Mouse (Mus musculus) lung, embryonic 15.5 days (tissue): ENCODE results near the gene Fam131b. TPM values are rescaled to one million over a fixed set of nuclear protein-coding genes. Genes with fewer than 3 reads are reported as not detected.

ENCODE experiments used
- ATAC-seq: fragments of 200-750 bp; cut with Nextera tagmentation; 2 replicates; pipeline ENCODE4 v1.8.0; 2017; ENCODE audit warnings: moderate number of reproducible peaks, borderline replicate concordance; ENCODE audit not compliant: low FRiP score, low TSS enrichment; ENCODE audit errors: extremely low read depth
- H3K27ac ChIP-seq: fragments of 300-500 bp; sonication (generic); 2 replicates; pipeline ENCODE4 v1.5.1; 2015; ENCODE audit warnings: moderate library complexity, mild to moderate bottlenecking, inconsistent platforms
- H3K27me3 ChIP-seq: fragments of 300-500 bp; sonication (generic); 2 replicates; pipeline ENCODE4 v1.6.1; 2015; ENCODE audit warnings: inconsistent platforms
- H3K36me3 ChIP-seq: fragments of 300-500 bp; sonication (generic); 2 replicates; pipeline ENCODE4 v1.6.1; 2015; ENCODE audit warnings: inconsistent platforms
- H3K4me1 ChIP-seq: fragments of 300-500 bp; sonication (generic); 2 replicates; pipeline ENCODE4 v1.6.1; 2015; ENCODE audit warnings: inconsistent platforms
- H3K4me2 ChIP-seq: fragments of 300-500 bp; sonication (generic); 2 replicates; pipeline ENCODE4 v1.6.1; 2015; ENCODE audit warnings: inconsistent platforms, mild to moderate bottlenecking, moderate library complexity
- H3K4me3 ChIP-seq: fragments of 300-500 bp; sonication (generic); 2 replicates; pipeline ENCODE4 v1.5.1; 2015; ENCODE audit warnings: mild to moderate bottlenecking, inconsistent platforms
- H3K9ac ChIP-seq: fragments of 300-500 bp; sonication (generic); 2 replicates; pipeline ENCODE4 v1.6.1; 2015; ENCODE audit warnings: inconsistent platforms
- H3K9me3 ChIP-seq: fragments of 300-500 bp; sonication (generic); 2 replicates; pipeline ENCODE4 v1.6.1; 2016; ENCODE audit warnings: inconsistent platforms
- WGBS: fragments of 180-500 bp; shearing (Covaris S2); methylation state at CpG from one replicate; pipeline ENCODE4 v1.1.7; 2015; 5-methylcytosine and 5-hydroxymethylcytosine counted together
- polyA plus RNA-seq: library from polyadenylated mRNA; unstranded; fragments of >200 nt; fragmentation: Nextera tagmentation; extraction: Ambion mirVana; gene quantifications from 2 replicates; pipeline ENCODE4 v1.2.1, GENCODE M21; 2015

The Fam131b gene
- polyA plus RNA-seq, 1 experiment from 2014 or later, result 0.14 TPM

DNA sequence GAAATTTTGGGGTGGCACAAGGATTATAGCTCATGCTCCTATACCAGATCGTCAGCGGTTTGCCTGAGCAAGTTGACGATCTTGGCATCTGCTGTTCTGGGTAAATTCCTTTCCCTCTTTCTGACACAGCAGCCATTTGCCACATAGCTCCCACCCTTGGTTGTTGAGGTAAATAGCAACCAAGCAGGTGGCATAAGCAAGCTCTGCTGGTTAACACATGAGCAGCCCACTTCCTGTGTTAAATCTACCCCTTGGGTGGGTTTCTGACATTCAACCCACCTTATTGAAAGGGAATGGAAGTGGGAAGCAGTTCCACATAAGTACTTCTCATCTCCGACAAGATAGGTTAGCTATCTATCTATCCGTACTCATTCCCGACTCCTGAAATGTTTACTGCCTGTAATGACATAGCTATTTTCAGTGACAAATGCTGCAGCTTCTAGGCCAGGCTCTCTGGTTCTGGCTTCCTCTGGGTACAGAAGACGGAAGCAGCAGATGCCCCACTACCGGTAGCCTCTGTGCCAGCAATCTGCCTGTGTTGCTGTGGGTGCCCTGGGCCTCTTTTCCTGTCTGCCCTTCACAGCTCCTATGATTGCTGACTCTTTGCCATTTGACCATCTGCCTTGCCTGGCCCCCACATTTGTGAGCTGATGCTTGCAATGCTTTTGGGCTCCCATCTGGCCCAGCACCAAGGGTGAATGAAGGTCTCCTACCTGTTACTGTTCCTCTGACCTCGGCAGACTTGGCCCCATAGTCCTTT lies 19.1 kb upstream of the Fam131b start:
- no peak for ATAC-seq
- WGBS, result 73% methylated on average over 9 of the region's 9 CpGs
- H3K4me2 ChIP-seq, result no peak overlapping the region

DNA sequence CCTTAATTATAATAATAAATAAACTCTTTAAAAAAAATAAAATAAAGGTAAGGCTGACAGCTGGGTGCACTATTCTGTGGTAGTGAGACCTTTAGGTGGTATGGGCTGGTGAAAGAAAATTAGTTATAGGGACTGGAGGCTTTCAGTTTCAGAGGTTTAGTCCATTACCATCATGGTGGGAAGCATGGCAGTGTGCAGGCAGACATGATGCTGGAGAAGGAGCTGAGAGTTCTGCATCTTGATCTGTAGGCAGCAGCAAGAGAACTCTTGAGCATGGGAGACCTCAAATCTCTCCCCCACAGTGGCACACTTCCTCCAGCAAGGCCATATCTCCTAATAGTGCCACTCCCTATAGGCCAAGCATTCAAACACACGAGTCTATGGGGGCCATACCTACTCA lies 17.7 kb upstream of the Fam131b start:
- H3K36me3 ChIP-seq, result no peaks in the 10 kb centered on the region
- 65% methylated on average over 1 of the region's 1 CpGs for WGBS
- H3K9me3 ChIP-seq, result no peaks in the 10 kb centered on the region
- H3K4me2 ChIP-seq, result no peak overlapping the region
- no peak overlapping the region for H3K4me3 ChIP-seq
- H3K4me1 ChIP-seq, result no peaks in the 10 kb centered on the region
- H3K9ac ChIP-seq, result no peak overlapping the region
- no peak for ATAC-seq
- no peaks in the 10 kb centered on the region for H3K27me3 ChIP-seq
- H3K27ac ChIP-seq, result no peak overlapping the region

More for the DNA sequence above, 19.1 kb upstream of the Fam131b start:
- no peak overlapping the region for H3K9ac ChIP-seq
- no peaks in the 10 kb centered on the region for H3K27me3 ChIP-seq
- no peak overlapping the region for H3K27ac ChIP-seq
- H3K9me3 ChIP-seq, result no peaks in the 10 kb centered on the region
- H3K36me3 ChIP-seq, result no peaks in the 10 kb centered on the region
- no peak overlapping the region for H3K4me3 ChIP-seq
- peaks cover 5% of the 10 kb centered on the region; the same call in 1 of the 2 replicates for H3K4me1 ChIP-seq

DNA sequence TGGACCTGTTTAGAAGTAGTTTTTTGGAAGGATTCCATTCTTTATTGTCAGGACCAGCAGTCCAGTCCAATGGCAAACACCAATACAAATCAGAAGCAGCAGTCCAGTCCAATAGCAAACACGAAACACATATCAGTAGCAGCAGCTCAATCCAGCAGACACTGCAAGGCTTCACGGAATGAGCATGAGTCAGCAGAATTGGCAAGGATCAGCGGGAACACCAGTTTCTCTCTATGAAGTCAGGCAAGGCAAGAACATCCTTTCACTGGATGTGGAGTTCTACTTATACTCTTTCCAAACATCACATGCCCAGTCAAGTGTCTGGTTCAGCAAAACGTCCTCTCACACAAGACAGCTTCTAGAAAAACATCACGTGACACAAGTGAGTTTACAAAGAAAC lies 15.5 kb upstream of the Fam131b start:
- Histone ChIP-seq H3K4me3 (no peak overlapping the region), H3K9me3 (no peaks in the 10 kb centered on the region), H3K27ac (no peak overlapping the region), H3K4me2 (no peak overlapping the region), H3K27me3 (no peaks in the 10 kb centered on the region), H3K4me1 (no peaks in the 10 kb centered on the region), H3K36me3 (no peaks in the 10 kb centered on the region), H3K9ac (no peak overlapping the region)
- no peak for ATAC-seq
- WGBS, result 59% methylated on average over 5 of the region's 5 CpGs

DNA sequence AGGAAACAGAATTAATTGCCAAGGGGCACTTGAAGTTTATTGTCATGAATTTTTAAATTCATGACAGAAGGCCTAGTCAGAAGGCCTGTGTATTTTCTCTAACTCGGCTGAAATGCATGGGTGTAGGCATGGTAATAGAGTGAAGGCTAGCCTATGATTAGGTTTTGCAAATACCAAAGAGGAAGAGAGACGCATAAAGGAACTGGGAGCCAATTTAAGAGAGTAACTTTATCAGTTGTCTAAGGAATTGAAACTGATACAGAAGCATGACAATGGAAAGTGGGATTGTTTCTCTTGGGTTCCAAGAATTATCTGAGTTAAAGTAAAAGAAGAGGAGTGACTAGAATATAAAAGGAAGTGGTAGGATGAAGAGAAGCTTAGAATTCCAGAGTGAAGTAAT lies 14.7 kb upstream of the Fam131b start:
- H3K4me1 ChIP-seq, result no peaks in the 10 kb centered on the region
- H3K27ac ChIP-seq, result no peak overlapping the region
- no peak overlapping the region for H3K4me3 ChIP-seq
- no peaks in the 10 kb centered on the region for H3K36me3 ChIP-seq
- ATAC-seq, result no peak
- H3K9me3 ChIP-seq, result no peaks in the 10 kb centered on the region
- WGBS, result 85% methylated on average over 2 of the region's 2 CpGs
- H3K4me2 ChIP-seq, result no peak overlapping the region
- no peak overlapping the region for H3K9ac ChIP-seq
- no peaks in the 10 kb centered on the region for H3K27me3 ChIP-seq

DNA sequence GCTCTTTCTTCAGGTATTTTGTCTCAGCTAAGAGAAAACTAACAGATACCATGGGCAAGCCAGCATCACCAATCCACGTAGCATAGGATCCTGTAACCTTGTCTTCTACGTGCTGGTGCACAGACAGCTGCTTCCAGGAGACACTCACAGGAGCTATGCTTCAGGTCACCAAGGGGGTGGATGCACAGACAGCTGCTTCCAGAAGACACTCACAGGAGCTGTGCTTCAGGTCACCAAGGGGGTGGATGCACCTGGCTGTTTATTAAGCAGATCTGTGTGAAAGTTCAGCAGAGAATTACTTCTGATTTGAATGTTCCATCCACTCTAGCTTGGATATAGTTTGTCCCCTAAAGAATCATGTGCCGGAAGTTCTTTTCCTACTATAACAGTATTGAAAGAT lies 6.5 kb upstream of the Fam131b start:
- H3K4me1 ChIP-seq, result no peaks in the 10 kb centered on the region
- no peak overlapping the region for H3K27ac ChIP-seq
- WGBS, result 86% methylated on average over 3 of the region's 3 CpGs
- H3K9me3 ChIP-seq, result no peaks in the 10 kb centered on the region
- ATAC-seq, result no peak
- H3K4me2 ChIP-seq, result no peak overlapping the region
- H3K27me3 ChIP-seq, result no peaks in the 10 kb centered on the region
- no peak overlapping the region for H3K4me3 ChIP-seq
- H3K9ac ChIP-seq, result no peak overlapping the region
- no peaks in the 10 kb centered on the region for H3K36me3 ChIP-seq

DNA sequence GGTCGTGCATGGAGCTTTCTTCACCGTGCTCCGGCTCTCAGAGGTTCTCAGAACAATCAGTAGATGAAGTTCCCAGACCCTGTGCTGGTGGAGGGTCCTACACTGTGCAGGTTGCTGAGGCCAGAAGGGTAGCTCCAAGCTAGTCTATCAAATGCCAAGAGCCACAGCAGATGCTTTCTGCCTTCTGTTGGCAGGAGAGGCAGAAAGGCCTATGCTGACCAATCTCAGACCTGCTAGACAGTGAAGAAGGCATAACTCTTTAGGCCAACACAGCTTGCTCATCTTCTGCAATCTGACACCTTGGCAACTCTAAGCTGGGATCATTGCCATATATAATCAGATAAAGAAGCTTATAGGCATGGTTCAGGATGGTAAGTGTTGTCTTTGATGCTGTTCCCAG lies 5.8 kb upstream of the Fam131b start:
- Histone ChIP-seq H3K9me3 (no peaks in the 10 kb centered on the region), H3K4me2 (no peak overlapping the region), H3K4me3 (no peak overlapping the region), H3K27ac (no peak overlapping the region), H3K4me1 (no peaks in the 10 kb centered on the region), H3K36me3 (no peaks in the 10 kb centered on the region), H3K27me3 (peaks cover 2% of the 10 kb centered on the region; the same call in 1 of the 2 replicates), H3K9ac (no peak overlapping the region)
- 83% methylated on average over 3 of the region's 3 CpGs for whole genome bisulfite sequencing
- ATAC-seq, result no peak

DNA sequence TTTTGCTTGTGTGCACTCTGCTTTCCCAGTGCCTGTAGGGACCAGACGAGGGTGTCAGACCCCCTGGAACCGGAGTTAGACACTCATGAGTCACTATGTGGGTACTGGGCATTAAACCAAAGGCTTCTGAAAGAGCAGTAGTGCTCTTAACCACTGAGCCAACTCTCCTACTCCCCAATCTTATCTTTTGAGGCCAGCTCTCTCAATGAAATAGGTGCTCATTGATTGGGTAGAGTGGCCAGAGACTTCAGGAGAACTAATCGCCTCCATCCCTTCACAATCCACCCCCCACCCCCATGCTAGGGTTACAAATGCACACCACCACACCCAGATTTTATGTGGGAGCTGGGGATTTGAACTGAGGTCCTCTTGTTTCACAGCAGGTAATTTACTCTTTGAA lies 4.3 kb upstream of the Fam131b start:
- H3K9ac ChIP-seq, result no peak overlapping the region
- no peaks in the 10 kb centered on the region for H3K9me3 ChIP-seq
- H3K27me3 ChIP-seq, result peaks cover 17% of the 10 kb centered on the region
- H3K36me3 ChIP-seq, result no peaks in the 10 kb centered on the region
- H3K4me2 ChIP-seq, result no peak overlapping the region
- WGBS, result 63% methylated on average over 3 of the region's 3 CpGs
- no peak overlapping the region for H3K4me3 ChIP-seq
- H3K4me1 ChIP-seq, result peaks cover 12% of the 10 kb centered on the region
- H3K27ac ChIP-seq, result no peak overlapping the region
- no peak for ATAC-seq

DNA sequence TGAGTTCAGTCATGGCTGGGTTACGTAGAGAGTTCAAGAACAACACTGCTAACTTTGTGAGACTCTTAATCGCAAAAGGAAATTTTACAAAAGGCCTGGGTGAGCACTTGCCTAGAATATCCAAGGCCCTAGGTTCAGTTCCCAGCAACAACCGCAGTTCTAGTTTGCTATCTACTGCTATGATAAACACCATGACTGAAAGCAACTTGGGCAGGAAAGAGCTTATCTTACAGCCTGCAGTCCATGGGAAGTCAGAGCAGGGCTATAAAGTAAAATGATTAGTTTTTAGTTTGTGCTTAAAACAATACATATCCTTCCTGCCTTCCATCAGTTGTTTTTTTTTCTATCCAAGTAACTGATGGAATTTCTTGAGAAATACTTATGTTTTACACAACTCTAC lies 2.1 kb upstream of the Fam131b start:
- H3K4me2 ChIP-seq, result no peak overlapping the region
- 83% methylated on average over 3 of the region's 3 CpGs for WGBS
- peaks cover 17% of the 10 kb centered on the region for H3K4me1 ChIP-seq
- no peaks in the 10 kb centered on the region for H3K36me3 ChIP-seq
- H3K27ac ChIP-seq, result no peak overlapping the region
- H3K4me3 ChIP-seq, result no peak overlapping the region
- H3K9ac ChIP-seq, result no peak overlapping the region
- H3K27me3 ChIP-seq, result peaks cover 39% of the 10 kb centered on the region
- ATAC-seq, result no peak
- no peaks in the 10 kb centered on the region for H3K9me3 ChIP-seq

DNA sequence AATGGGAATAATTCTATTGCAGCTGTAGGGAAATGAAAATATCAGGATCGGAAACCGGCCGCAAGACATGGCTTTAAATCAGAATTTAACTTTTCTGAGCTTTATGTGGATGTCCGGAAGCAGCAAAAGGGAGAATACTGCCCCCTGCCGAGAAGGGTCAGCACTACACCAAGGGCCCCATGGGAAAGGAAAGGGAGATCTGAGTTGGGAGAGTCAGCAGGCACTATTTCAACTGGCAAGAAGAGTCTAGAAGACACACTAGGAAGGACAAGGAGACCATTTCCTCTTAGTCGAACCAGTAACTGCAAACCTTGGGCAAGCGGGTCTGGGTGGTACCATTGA lies 796 bp upstream of the Fam131b start:
- Histone ChIP-seq H3K27me3 (peaks cover 40% of the 10 kb centered on the region), H3K4me2 (peak overlapping the region; percentile 100), H3K4me1 (peaks cover 17% of the 10 kb centered on the region), H3K36me3 (no peaks in the 10 kb centered on the region), H3K27ac (no peak overlapping the region), H3K9me3 (no peaks in the 10 kb centered on the region), H3K4me3 (peak overlapping the region; percentile 64), H3K9ac (peak overlapping the region; percentile 29; the same call in 1 of the 2 replicates)
- WGBS, result 3% methylated on average over 7 of the region's 7 CpGs
- ATAC-seq, result peak; percentile 29; the same call in 1 of the 2 replicates

DNA sequence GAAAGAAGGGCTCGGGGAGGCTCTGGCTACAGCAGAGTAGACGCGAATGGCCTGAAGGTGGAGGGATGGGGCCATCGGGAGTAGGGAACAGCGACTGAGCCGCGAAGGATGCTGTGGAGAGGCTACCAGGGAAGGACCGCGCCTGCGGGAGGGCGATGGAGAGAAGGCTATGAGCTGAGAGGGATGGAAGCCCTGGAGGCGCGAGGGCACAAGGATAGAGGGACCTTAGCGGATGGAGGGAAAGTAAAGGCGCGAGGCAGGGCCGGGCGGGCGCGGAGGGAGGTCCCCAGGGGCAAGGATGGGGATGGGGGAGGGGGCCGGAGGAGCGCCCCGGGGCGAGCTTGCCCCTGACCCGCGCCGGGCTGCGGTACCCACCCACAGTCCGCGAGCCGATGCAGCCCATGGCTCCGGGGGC lies 369 bp downstream of the Fam131b start:
- H3K4me1 ChIP-seq, result peaks cover 17% of the 10 kb centered on the region
- H3K27me3 ChIP-seq, result peaks cover 40% of the 10 kb centered on the region
- peak overlapping the region; percentile 29 for H3K9ac ChIP-seq
- H3K4me2 ChIP-seq, result peak overlapping the region; percentile 100
- no peaks in the 10 kb centered on the region for H3K9me3 ChIP-seq
- peak; percentile 72 for ATAC-seq
- no peak overlapping the region for H3K27ac ChIP-seq
- H3K36me3 ChIP-seq, result no peaks in the 10 kb centered on the region
- under 1% methylated on average over 15 of the region's 32 CpGs for WGBS
- H3K4me3 ChIP-seq, result peak overlapping the region; percentile 64

DNA sequence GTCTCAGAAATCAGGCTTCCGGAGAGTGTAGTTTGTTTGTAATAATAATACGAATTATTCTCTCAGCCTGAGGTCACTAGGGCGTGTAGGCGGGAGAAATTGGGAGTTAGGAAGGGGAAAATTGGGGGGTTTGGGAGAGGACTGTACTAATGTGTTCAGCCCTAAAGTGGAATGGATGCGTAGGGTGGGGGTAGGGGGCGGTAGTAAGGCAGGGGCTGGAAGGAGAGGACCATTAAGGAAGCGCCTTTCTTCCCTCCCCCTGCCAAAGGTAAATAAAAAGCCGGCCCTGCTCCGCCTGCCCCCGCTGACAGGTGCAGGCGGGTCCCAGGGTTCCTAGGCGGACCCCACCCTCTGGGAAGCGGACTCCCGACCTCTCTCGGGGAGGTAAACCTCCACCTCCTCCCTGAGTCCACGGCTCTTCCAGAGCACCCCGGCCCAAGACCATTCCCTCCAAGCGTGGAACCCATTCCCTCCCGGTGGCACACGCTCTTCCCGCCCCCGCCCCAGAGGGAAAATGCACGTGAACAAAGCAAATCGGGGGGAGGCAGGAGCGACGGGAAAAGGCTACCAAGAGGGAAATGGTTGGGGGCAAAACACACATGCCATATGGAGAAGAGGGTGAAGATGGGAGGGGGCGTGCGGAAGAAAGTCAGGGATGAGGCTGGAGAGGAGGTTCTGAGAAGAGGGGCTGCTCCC lies 924 bp downstream of the Fam131b start:
- Histone ChIP-seq H3K9me3 (no peaks in the 10 kb centered on the region), H3K4me3 (peak overlapping the region; percentile 64), H3K4me1 (peaks cover 17% of the 10 kb centered on the region), H3K27ac (no peak overlapping the region), H3K9ac (peak overlapping the region; percentile 29), H3K27me3 (peaks cover 40% of the 10 kb centered on the region), H3K4me2 (peak overlapping the region; percentile 100), H3K36me3 (no peaks in the 10 kb centered on the region)
- WGBS, result 1% methylated on average over 28 of the region's 28 CpGs
- ATAC-seq, result no peak

DNA sequence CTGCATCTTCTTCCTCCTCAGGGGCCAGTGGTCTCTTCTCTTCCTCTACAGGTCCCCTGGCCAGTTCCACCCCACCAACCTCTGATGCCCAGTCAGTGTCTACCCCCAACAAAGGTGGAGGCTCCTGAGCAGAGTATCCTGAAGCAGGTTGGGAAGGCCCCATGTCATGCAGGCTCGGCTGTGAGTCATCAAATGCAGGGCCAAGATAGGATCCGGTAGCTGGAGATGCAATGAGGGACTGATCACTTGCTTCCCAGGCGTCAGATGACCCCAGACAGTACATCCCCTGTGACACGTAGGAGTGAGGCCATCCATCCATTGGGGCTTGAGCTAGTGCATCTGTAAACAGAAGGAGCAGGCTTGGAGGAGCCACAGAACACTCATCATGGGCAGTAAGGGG lies 6.2 kb downstream of the Fam131b start:
- Histone ChIP-seq H3K9me3 (no peaks in the 10 kb centered on the region), H3K9ac (no peak overlapping the region), H3K4me1 (peaks cover under 1% of the 10 kb centered on the region; the same call in 1 of the 2 replicates), H3K4me2 (no peak overlapping the region), H3K4me3 (no peak overlapping the region), H3K27ac (no peak overlapping the region), H3K27me3 (peaks cover 18% of the 10 kb centered on the region), H3K36me3 (no peaks in the 10 kb centered on the region)
- WGBS, result 71% methylated on average over 4 of the region's 4 CpGs
- ATAC-seq, result no peak
